Mouse (Mus musculus) c-Kit-positive CD71-positive TER-119-negative erythroid progenitor cells, embryonic 14.5 days (primary cell): Measurements from ENCODE around the gene Nupl1.

ENCODE experiments used
- DNase-seq: peaks from one replicate; pipeline ENCODE4 v3.0.0-alpha.2; 2013; ENCODE audit warnings: low read depth

Gene Nupl1

DNA sequence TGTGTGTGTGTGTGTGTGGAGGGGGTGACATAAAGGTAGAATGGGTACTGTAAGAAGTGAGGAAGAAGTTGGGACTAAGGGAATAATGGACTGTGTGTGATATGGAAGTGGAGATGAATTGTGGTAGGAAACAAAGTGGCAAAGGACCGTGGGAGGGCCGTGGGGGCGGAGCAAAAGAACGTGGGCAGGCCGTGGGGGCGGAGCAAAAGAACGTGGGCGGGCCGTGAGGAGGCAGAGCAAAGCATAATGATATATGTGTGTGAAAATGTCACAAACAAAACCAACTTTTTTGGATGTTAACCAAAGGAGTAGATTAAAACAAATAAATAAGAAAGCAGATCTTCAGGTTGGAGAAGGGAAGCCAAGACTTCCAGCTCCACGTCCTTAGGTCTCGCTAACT, 98.9 kb downstream of the Nupl1 start:
- DNase-seq: no peak

DNA sequence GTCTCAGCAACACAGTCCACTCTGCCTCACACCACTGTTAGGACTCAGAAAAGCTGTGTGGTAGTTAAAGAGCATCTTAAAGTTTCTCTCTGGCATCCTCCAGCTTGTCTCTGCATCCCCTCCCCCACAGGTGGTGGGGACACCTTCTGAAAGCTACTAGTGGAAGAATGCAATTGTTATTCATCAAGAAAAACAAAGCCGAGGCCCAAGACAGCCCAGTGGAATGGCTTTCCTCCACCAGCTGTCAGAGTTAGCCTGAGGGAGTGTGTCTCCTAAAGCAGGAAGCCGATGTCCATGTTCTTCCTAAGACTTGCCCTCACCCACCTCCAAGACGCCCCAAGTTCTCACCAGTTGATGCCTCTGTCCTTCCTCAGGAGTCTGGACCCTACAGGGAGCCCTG, 102.3 kb downstream of the Nupl1 start:
- no peak for DNase-seq

GRCm38 (mm10) chr14:60143234-60143633, 108.0 kb downstream of the Nupl1 start:
- no peak for DNase-seq

DNA sequence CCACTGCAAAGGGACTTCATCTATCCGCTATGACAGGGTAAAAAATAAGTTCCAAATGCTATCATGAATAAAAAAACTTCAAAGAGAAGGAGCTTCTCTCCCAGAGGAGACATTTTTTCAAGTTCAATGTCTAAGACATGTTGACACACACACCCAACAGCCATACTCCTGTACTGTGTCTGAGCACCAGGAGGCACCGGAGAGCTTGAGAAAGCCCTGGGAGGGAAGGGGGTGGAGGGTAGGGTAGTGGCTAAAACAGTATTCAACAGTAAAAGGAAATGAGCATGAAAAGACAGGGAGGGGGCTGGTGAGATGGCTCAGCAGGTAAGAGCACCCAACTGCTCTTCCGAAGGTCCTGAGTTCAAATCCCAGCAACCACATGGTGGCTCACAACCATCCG, 112.9 kb downstream of the Nupl1 start:
- DNase-seq: no peak

- no peak for DNase-seq
Measured at GRCm38 (mm10) chr14:60137812-60138211, 113.4 kb downstream of the Nupl1 start.

DNA sequence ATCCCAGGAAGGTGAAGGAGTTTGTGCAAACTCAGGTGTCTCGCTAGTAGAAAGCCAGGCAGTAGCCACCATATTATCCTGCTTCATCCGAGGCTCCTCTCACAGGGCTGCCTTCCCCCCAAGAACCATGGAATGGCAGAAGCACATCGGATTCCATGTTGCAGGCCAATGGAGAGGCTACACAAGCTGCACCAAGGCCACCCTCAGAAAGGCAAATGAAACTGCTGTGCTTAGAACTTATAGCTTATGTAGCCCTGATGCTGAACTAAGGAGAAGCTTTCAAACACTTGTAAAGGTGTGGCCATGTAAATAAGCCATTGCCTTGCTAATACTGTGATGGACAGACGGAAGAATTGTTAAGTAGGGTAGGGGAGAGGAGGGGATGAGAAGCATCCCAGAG, 115.4 kb downstream of the Nupl1 start:
- DNase-seq: no peak

GRCm38 (mm10) chr14:60134720-60135119, 116.5 kb downstream of the Nupl1 start:
- no peak for DNase-seq
